Mouse (Mus musculus): ENCODE measurements around the gene Paqr7.
A peak's percentile ranks its signal among the peaks of the same experiment; 100 is the strongest.
"Not testable (repeated sequence)": the region's sequence is repeated elsewhere in the genome, so short reads cannot be mapped to it uniquely, and the experiment has no call there.

The Paqr7 gene

GRCm38 (mm10) chr4:134469985-134470384 lies 26.5 kb upstream of the Paqr7 start:
- no peak for ATAC-seq (ENCODE audit: insufficient number of reproducible peaks, low FRiP score, low TSS enrichment)

DNA sequence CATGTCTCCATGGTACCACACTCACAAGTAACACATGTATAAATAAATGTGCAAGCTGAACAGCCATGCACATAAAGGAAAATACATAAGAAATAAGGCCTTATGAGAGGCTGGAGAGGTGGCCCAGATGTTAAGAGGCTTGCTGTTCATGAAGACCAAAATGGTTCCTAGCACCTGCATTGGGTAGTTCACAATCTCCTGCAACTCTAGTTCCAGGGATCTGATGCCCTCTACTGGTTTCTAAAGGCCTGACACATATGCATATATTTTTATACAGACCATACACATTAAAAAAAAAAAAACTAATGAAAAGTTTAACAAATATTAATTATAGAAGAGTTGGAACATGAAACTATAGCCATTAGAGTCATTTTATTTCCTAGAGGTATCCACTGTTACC lies 25.0 kb upstream of the Paqr7 start:
- ATAC-seq (ENCODE audit: insufficient number of reproducible peaks, low FRiP score, low TSS enrichment), result no peak

GRCm38 (mm10) chr4:134473764-134474163 lies 22.7 kb upstream of the Paqr7 start:
- ATAC-seq (ENCODE audit: insufficient number of reproducible peaks, low FRiP score, low TSS enrichment), result no peak

DNA sequence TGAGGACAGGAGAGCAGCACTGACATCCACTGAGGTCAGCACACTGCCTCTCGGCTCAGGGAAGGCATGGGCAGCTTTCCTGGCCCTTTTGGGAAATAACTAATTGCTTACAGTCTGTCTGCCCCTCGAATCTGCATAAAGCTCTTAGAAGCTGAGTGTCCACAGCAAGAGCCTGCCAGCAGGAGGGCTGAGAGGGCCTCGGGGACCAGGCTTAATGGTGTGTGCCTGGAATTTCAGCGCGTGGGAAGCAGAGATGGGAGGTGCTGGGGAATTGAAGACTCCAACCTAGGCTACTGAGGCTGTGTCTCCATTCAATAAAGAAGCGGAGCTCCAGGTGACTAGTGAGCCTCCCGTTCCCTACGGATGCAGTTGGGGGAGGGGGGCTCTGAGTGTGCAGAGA lies 22.3 kb upstream of the Paqr7 start:
- ATAC-seq (ENCODE audit: insufficient number of reproducible peaks, low FRiP score, low TSS enrichment), result no peak

DNA sequence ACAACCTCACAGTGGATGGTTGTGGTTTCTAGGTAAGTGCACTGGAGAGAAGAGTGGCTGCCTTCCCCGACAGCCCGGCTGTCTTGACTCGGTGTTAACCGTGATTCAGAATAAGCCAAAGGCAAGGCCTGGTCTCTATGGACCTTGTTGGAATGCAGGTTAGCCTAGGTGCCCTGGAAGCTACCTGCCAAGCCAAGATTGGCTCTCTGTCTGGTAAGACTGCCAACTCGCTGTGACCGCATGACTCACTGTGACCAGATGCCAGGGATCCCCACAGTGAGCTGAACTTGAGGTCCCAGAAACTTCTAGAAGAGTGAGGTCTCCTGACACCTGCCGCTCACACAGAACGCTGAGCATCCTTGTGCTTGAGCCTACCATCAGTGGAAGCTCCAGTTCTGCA lies 19.6 kb upstream of the Paqr7 start:
- ATAC-seq (ENCODE audit: insufficient number of reproducible peaks, low FRiP score, low TSS enrichment), result no peak

GRCm38 (mm10) chr4:134478031-134478430 lies 18.5 kb upstream of the Paqr7 start:
- ATAC-seq (ENCODE audit: insufficient number of reproducible peaks, low FRiP score, low TSS enrichment), result peak; percentile 65; the same call in 1 of the 2 replicates

- no peak for ATAC-seq (ENCODE audit: insufficient number of reproducible peaks, low FRiP score, low TSS enrichment)
Measured at GRCm38 (mm10) chr4:134479839-134480238, 16.7 kb upstream of the Paqr7 start.

DNA sequence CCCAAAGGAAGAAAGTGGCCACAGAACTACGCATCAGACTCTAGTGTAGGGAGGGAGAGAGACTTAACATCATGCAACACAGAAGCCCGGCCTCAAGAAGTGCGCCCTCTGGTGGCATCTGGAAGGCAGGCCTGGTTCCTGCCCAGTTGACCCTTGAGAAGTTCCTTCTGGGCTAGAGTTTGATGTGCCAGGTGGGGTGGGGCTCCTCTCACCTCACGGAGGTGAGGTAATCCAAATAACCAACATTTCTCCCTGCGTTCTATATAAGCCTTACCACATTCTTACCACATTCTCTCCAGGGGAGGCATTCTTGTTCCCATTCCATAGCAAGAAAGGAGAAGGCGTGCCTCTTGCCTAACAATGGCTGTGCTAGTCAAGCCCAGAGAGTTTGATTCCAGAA lies 15.6 kb upstream of the Paqr7 start:
- no peak for ATAC-seq (ENCODE audit: insufficient number of reproducible peaks, low FRiP score, low TSS enrichment)

GRCm38 (mm10) chr4:134481270-134481669 lies 15.2 kb upstream of the Paqr7 start:
- ATAC-seq (ENCODE audit: insufficient number of reproducible peaks, low FRiP score, low TSS enrichment), result no peak

DNA sequence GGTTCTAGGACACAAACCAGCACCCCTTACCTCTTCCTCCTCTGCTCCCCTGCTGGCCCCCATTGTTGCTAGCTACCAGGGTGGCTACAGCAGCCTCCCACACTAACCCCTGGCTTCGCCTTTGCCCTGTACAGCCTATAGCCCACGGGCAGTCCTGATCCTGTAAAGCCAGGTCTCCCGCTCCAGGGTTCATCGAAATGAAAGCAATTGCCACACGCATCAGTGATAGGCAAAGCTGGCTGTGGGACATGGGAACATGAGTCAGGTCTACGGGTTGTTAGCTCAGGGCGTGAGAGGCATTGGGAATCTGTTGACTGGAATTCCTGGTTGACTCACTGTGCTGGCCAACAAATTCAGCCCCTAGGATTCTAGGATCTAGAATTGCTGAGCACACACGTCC lies 14.1 kb upstream of the Paqr7 start:
- ATAC-seq (ENCODE audit: insufficient number of reproducible peaks, low FRiP score, low TSS enrichment), result no peak

- ATAC-seq (ENCODE audit: insufficient number of reproducible peaks, low FRiP score, low TSS enrichment), result no peak
Measured at GRCm38 (mm10) chr4:134483078-134483688, 13.3 kb upstream of the Paqr7 start.

DNA sequence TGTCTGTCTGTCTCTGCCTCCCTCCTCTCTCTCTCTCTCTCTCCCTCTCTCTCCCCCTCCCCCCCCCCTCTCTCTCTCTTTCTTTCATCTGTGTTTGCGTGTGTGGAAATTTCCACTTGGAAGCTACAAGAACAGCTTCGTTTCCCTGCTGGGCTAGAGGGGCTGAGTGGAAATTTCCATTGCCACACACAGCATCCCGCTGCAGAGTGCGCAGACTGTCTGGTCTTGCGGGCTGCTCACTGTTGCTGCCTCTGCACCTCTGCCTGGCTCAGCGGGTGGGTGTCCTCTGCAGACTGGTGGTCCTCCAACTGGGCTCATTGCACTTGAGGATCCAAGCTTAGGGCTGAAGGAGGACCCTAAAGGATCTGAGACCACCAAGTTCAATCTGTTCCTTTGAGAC lies 12.8 kb upstream of the Paqr7 start:
- ATAC-seq (ENCODE audit: insufficient number of reproducible peaks, low FRiP score, low TSS enrichment), result peak; percentile 61

- ATAC-seq (ENCODE audit: insufficient number of reproducible peaks, low FRiP score, low TSS enrichment), result no peak
Measured at GRCm38 (mm10) chr4:134484231-134484630, 12.3 kb upstream of the Paqr7 start.

GRCm38 (mm10) chr4:134485151-134485900 lies 11.2 kb upstream of the Paqr7 start:
- no peak for ATAC-seq (ENCODE audit: insufficient number of reproducible peaks, low FRiP score, low TSS enrichment)

GRCm38 (mm10) chr4:134488211-134488610 lies 8.3 kb upstream of the Paqr7 start:
- no peak for ATAC-seq (ENCODE audit: insufficient number of reproducible peaks, low FRiP score, low TSS enrichment)

DNA sequence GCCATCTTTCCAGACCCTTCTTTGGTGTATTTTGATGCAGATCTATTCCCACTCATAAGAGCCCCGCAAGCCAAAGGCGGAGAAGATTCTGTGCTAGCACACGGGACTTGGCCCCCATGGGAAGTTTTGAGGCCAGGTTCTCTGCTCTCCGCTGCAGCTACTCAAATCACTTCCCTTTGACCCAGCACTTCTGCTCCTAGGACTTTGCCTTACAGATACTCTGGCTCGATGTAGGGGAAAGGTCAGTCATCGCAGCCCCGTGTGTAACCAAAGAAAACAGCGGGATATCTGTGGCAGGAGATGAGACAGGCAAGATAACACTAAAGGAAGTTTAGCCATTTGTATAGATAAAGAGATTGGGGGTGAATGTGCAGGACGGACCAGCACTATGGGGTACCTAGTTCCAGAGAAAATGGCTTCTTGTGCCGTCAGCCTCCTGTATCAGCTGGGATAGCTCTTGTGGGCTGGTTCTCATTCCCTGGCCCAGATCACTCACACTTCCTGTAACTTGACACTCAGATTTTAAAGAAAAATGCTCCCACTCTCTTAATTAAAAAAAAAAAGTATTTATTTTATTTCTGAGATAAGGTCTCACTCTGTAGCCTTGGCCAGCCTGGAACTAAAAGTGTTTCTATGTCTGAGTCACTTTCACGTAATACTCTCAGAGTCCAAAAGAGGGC lies 6.4 kb upstream of the Paqr7 start:
- ATAC-seq (ENCODE audit: insufficient number of reproducible peaks, low FRiP score, low TSS enrichment), result no peak

DNA sequence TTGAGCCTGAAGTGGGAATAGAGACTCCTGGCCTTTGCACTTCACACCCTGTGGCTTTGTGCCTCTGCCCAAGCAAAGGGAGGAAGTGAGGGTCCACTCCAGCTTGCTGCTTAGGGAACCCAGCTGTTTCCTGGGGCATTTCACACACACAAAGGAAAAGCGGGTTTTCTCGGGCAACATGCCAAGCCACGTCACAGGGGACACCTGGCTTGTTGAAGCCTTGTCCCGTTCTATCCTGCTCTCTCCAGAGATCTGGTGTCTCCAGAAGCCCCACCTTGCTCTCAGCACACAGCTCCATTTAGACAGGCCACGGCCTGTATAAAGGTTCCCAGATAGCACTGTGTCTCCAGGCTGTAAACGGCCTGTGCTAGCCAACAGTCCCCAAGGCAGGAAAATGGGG lies 4.8 kb upstream of the Paqr7 start:
- ATAC-seq (ENCODE audit: insufficient number of reproducible peaks, low FRiP score, low TSS enrichment), result no peak

- not testable (repeated sequence) for ATAC-seq (ENCODE audit: insufficient number of reproducible peaks, low FRiP score, low TSS enrichment)
Measured at GRCm38 (mm10) chr4:134494161-134494560, 2.3 kb upstream of the Paqr7 start.

DNA sequence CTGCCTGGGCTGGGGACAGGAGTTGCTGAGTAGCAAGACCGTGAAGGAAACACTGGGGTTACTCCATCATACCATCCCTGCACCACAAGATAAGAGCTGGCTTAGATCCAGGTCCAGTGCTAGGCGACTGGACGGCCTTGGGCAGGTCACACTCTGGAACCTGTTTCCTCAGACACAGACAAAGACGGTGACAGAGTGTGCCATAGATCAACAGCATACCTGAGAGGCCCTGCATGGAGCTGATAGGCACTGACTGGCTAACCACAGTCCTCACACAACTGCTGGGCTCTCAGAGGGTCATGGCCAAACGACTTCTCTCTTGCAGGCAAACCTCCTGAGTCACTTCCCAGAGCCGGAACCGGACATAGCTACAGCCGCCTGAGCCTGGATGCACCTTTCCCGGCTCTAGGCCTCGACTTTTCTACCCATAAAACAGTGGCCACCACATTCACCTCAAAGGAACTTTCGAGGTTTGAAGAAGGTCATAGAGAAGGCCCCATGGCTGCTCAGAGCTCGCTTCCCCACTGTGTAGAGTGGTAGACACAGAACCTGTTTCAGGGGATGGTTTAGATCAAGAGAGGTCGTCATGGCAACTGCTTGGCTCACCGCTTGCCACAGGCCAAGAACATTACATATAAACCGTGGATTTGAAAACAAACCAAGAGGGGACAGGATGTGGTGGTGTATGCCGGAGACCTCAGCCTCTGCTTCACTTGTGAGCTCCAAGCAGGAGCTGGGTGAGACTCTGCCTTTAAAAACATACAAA lies 1.5 kb upstream of the Paqr7 start:
- ATAC-seq (ENCODE audit: insufficient number of reproducible peaks, low FRiP score, low TSS enrichment), result no peak

- no peak for ATAC-seq (ENCODE audit: insufficient number of reproducible peaks, low FRiP score, low TSS enrichment)
Measured at GRCm38 (mm10) chr4:134495546-134495923, 962 bp upstream of the Paqr7 start.

DNA sequence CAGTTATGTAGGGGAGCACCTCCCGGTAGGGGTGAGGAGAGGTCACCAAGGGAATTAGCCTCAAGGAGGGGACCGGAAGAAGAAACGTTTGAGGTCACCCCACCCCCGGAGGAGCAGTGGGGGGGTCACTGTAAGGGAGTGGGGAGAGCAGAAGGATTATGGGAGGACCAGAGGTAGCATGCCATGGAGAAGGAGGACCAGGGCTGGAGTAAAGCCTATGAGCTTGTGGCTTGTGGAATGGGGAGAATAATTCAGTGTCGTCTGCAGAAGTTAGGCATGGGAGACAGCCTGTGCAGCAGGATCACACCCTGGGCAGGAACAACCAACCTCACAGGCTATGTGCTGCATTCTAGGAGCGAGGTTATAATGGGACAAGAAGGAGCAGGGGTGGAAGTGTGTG lies 726 bp downstream of the Paqr7 start:
- ATAC-seq (ENCODE audit: insufficient number of reproducible peaks, low FRiP score, low TSS enrichment), result peak; percentile 38; the same call in 1 of the 2 replicates
